Mouse (Mus musculus) liver, embryonic 14.5 days (tissue): ENCODE results near the gene Pgap3.

Source experiments
- CTCF ChIP-seq: IDR thresholded peaks from 2 replicates; pipeline ENCODE4 v1.5.1; 2016; ENCODE audit warnings: antibody characterized with exemption, low read depth, control low read depth
- EP300 ChIP-seq: IDR thresholded peaks from 2 replicates; pipeline ENCODE4 v1.6.1; 2016; ENCODE audit warnings: antibody characterized with exemption, low read depth

DNA sequence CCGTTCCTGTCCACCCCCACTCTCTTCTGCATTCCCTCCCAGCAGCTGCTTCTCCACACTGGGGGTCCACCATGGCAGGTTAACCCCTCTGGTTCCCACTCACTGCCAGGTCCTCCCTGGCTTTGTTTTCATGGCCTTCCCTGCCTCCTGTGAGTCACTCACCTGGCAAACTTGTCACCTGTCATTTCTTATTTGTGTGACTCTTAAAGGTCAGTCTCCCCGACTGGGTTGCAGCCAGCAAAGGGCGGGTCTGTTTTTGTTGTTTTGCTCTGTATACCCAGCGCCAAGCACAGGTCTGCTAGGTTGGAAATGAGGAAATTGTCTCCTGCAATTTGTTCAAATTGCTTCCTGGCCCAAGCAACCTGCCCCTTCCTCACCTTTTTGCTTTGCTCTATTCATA lies 45.4 kb upstream of the Pgap3 start:
- TF ChIP-seq EP300 (no peak), CTCF (no peak)
